Mouse (Mus musculus) mouse embryonic stem cell (cell line): ENCODE results near the gene B4galt7.
"Not testable (repeated sequence)": the region's sequence is repeated elsewhere in the genome, so short reads cannot be mapped to it uniquely, and the experiment has no call there.

Experiments used
- in situ Hi-C, 2 experiments: fragments of 300-500 bp; cut with MboI; formaldehyde crosslinking; loops; 1 replicate in 1 of 2; 3 replicates in 1 of 2; pipeline ENCODE4 v1.14.3; 2019 to 2020; ENCODE audit warnings: low sequenced_read_pairs in 2 of 2, low pct_unique_long_range_greater_than_20kb in 1 of 2, mixed read lengths in 1 of 2; ENCODE audit not compliant: unreplicated experiment in 1 of 2

B4galt7 gene

GRCm38 (mm10) chr13:55640480-55640879 is 40.8 kb downstream of the B4galt7 start:
- in situ Hi-C loops, result not testable (repeated sequence)

- in situ Hi-C loops, result no loop called here
These were observed 44.8 kb downstream of the B4galt7 start for GRCm38 (mm10) chr13:55644525-55644924.

GRCm38 (mm10) chr13:55650098-55650497 is 50.4 kb downstream of the B4galt7 start:
- in situ Hi-C loops, result no loop called here

- in situ Hi-C loops, result no loop called here
These were observed 51.3 kb downstream of the B4galt7 start for GRCm38 (mm10) chr13:55650980-55651379.
